Mouse (Mus musculus) cerebellum, postnatal 10 days (tissue): ENCODE data around the gene 1810010H24Rik.
"Not testable (repeated sequence)": the region's sequence is repeated elsewhere in the genome, so short reads cannot be mapped to it uniquely, and the experiment has no call there.

Experiments used
- DNase-seq, 2 experiments: peaks; one replicate each; pipeline ENCODE4 v3.0.0; 2021; ENCODE audit warnings: mixed read lengths in 2 of 2

The 1810010H24Rik gene

GRCm38 (mm10) chr11:107045546-107045945 is 20.1 kb downstream of the 1810010H24Rik start:
- DNase-seq = no peak

DNA sequence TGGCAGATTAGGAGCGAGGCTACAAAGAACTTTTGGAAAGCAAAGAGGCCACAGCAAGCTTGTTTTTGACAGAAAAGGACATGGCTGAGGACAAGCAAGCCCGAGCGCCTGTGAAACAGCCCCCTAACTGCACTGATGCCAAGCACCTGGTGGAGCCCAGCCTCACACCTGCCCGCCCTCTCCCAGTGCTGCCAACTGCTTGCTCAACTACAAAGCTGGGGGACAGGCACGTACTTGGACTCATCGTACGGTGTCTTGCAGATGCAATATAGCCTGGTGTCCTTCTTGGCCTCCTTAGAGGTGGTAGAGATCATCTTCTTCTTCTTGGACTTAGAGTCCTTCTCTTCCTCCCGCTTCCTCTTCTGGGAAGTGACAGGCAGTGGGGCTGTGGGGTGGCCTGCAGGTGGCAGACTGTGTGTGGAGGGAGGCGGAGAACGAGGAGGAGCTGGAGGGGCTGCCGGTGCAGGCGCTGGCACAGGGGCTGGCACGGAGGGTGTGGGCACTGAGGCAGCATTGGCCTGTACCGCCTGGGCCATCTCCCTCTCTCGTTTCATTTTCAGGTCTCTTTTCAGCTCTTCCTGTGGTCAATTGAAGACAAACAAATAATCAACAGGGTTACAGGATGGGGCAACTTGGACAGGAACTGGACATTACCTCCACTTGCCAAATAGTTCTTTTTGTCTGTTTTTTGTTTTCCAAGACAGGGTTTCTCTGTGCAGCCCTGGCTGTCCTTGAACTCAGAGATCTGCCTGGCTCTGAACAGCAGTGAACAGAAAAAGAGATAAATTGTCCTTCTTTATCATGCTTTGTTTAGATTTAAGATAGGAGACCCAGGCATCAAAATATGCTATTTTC is 21.5 kb downstream of the 1810010H24Rik start:
- peak in 1 of 2 experiments; percentile 33 for DNase-seq

DNA sequence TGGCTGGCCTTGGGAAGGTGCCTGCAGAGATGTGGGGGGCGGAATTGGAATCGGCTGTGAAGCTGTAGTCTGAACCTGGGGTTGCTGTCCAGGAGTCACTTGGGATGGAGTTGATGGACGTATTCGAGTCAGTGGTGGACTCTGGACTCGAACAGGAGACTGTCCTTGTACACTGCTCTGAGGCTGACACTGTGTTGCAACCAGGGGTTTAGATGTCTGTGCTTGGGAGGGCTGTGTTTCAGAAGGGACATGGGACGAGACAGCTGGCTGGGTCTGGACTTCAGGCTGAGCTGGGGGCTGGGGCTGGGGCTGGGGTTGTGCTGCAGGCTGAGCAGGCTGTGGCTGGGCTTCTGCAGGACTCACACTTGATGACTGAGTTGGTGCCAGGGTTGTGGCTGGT is 29.4 kb downstream of the 1810010H24Rik start:
- DNase-seq = no peak

DNA sequence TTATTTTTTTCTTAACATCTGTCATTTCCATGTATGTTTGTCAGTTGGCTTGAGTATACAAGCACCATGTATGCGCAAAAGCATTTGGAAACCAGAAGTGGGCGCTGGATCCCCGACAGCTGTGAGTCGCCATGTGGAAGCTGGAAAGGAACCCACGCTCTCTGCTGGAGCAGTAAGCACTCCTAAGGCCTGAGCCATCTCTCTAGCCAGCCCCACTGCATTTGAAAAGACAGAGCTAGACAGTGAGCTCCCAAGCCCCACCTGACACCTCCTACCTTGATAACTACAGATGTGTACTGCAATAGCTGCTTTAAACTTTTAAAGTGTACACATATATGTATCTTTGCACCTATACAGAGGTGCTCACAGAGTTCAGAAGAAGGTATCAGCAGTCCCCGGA is 31.9 kb downstream of the 1810010H24Rik start:
- no peak for DNase-seq

DNA sequence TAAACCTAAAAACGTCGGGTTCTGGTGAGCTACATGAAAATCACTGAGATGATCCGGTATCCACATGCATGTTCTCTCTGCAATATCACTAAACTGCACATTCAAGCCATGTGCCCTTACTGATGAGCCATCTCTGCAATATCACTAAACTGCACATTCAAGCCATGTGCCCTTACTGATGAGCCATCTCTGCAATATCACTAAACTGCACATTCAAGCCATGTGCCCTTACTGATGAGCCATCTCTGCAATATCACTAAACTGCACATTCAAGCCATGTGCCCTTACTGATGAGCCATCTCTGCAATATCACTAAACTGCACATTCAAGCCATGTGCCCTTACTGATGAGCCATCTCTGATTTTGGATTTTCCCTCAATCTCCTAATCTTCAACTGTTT is 34.2 kb downstream of the 1810010H24Rik start:
- DNase-seq = not testable (repeated sequence)

DNA sequence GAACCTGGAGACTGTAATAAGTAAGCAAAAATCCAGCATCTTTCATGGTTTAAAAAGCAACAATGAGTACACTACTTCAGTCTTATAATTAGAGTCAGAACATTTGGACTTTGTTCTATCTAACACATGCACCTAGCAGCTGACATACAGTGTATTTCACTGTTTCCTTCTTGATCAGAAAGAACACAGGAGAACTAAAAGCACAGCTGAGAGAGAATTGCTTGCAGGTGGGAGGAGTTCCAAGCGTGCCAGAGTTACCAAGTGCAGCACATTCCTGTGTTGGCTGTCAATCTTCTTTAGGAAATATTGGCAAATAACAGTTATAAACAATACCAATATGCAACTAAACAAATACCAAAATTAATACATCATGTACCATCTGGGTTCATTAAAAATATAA is 35.5 kb downstream of the 1810010H24Rik start:
- DNase-seq = no peak

GRCm38 (mm10) chr11:107063067-107063466 is 37.6 kb downstream of the 1810010H24Rik start:
- no peak for DNase-seq

- no peak for DNase-seq
Measured at GRCm38 (mm10) chr11:107064590-107064989, 39.1 kb downstream of the 1810010H24Rik start.

- DNase-seq = no peak
Measured at GRCm38 (mm10) chr11:107065216-107065785, 39.8 kb downstream of the 1810010H24Rik start.
